Mouse (Mus musculus) CH12.LX (cell line): ENCODE data around the gene Pmpca.

ENCODE experiments used
- CHD2 ChIP-seq: IDR thresholded peaks from 2 replicates; pipeline ENCODE4 v1.6.1; 2011; ENCODE audit warnings: low read length, improper control_type of control experiment
- CTCF ChIP-seq, 2 experiments: IDR thresholded peaks in 1 of 2; conservative IDR thresholded peaks in 1 of 2; 2 replicates each; pipeline ENCODE4 v1.5.1; 2011 to 2012; ENCODE audit warnings: low read depth in 2 of 2, low read length in 2 of 2, improper control_type of control experiment in 1 of 2, inconsistent platforms in 1 of 2, mild to moderate bottlenecking in 1 of 2, moderate library complexity in 1 of 2
- POLR2A ChIP-seq: IDR thresholded peaks from 2 replicates; pipeline ENCODE4 v1.6.1; 2011; ENCODE audit warnings: low read depth, mild to moderate bottlenecking, improper control_type of control experiment, low read length
- TCF12 ChIP-seq: IDR thresholded peaks from 2 replicates; pipeline ENCODE4 v1.6.1; 2014; ENCODE audit warnings: low read depth, mild to moderate bottlenecking, inconsistent platforms, low read length, improper control_type of control experiment
- USF1 ChIP-seq: IDR thresholded peaks from 2 replicates; pipeline ENCODE4 v1.6.1; 2014; ENCODE audit warnings: low read depth, mild to moderate bottlenecking, inconsistent platforms, low read length, improper control_type of control experiment

DNA sequence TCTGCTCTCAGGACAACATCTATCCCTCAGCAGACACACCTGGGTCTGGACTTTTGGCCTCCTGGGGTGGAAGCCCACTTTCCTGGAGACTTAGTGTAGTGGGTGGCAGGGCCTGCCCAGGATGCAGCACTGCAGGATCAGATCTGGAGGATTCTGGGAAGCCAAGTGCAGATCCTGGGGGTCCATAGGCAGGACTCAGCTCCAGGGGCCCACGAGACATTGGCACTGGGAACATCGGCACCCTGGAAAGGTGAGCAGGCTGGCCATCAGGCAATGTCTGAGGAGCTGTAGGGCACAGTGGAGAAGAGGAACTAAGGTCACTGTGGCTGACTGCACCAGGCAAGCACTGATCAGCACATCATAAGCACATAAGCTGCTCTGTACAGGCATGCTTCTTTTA, 32.8 kb downstream of the Pmpca start:
- TF ChIP-seq POLR2A (no peak), CHD2 (no peak), CTCF (conservative IDR thresholded peaks at IDR 0.05 in 1 of 2, IDR thresholded peaks at IDR 0.05 in 1 of 2; ENCODE audit: low read depth in 2 of 2, low read length in 2 of 2) (no peak), TCF12 (no peak), USF1 (no peak)
